Mouse (Mus musculus) liver, adult 2 months (tissue): Measurements from ENCODE around the gene Pdcd4. TPM values are rescaled to one million over a fixed set of nuclear protein-coding genes. Genes with fewer than 3 reads are reported as not detected.

Experiments
- DNase-seq: peaks from one replicate; pipeline ENCODE4 v3.0.0-alpha.2; 2011; ENCODE audit warnings: low read depth, low spot score; ENCODE audit errors: extremely low read depth
- H3K27ac ChIP-seq: fragments of 200-500 bp; replicated peaks from 2 replicates; pipeline ENCODE4 v1.5.1; 2012; ENCODE audit warnings: low read depth, mild to moderate bottlenecking, control low read depth, inconsistent platforms, low read length; ENCODE audit not compliant: insufficient read depth
- H3K27me3 ChIP-seq: fragments of 200-500 bp; 2 replicates; pipeline ENCODE4 v1.6.1; 2012; ENCODE audit warnings: mild to moderate bottlenecking, moderate library complexity, low read length, inconsistent platforms; ENCODE audit not compliant: control insufficient read depth, insufficient read depth
- H3K36me3 ChIP-seq: fragments of 200-500 bp; 2 replicates; pipeline ENCODE4 v1.6.1; 2012; ENCODE audit warnings: low read length, inconsistent platforms; ENCODE audit not compliant: control insufficient read depth, insufficient read depth
- H3K4me1 ChIP-seq: fragments of 200-500 bp; 2 replicates; pipeline ENCODE4 v1.6.1; 2011; ENCODE audit warnings: low read length; ENCODE audit not compliant: control insufficient read depth, insufficient read depth
- H3K4me3 ChIP-seq: fragments of 200-500 bp; 2 replicates; pipeline ENCODE4 v1.5.1; 2011; ENCODE audit warnings: low read depth, mild to moderate bottlenecking, control low read depth, low read length, moderate library complexity; ENCODE audit not compliant: insufficient read depth
- H3K79me2 ChIP-seq: fragments of 200-500 bp; 2 replicates; pipeline ENCODE4 v1.6.1; 2012; ENCODE audit warnings: inconsistent platforms, mild to moderate bottlenecking, low read length, moderate library complexity; ENCODE audit not compliant: control insufficient read depth, insufficient read depth
- H3K9ac ChIP-seq: fragments of 200-500 bp; 2 replicates; pipeline ENCODE4 v1.6.1; 2012; ENCODE audit warnings: low read depth, mild to moderate bottlenecking, control low read depth, inconsistent platforms, low read length
- CTCF ChIP-seq: fragments of 200-500 bp; IDR thresholded peaks from 2 replicates; pipeline ENCODE4 v1.5.1; 2011; ENCODE audit warnings: low read depth, low read length, control low read depth
- POLR2A ChIP-seq: fragments of 200-500 bp; IDR thresholded peaks from 2 replicates; pipeline ENCODE4 v1.6.1; 2011; ENCODE audit warnings: low read length, control low read depth; ENCODE audit not compliant: insufficient read depth; ENCODE audit errors: extremely low read depth
- WGBS: fragments of 180-500 bp; shearing (Covaris S2); methylation state at CpG from one replicate; pipeline ENCODE4 v1.1.7; 2018; 5-methylcytosine and 5-hydroxymethylcytosine counted together
- polyA plus RNA-seq: library from polyadenylated mRNA; depleted of rRNA; stranded (reverse); fragments of >200 nt; gene quantifications from 2 replicates; pipeline ENCODE4 v1.2.3, GENCODE M21; 2012; rRNA removed
- total RNA-seq: library from RNA; depleted of rRNA; stranded (reverse); fragments of >200 nt; gene quantifications from 2 replicates; pipeline ENCODE4 v1.2.3, GENCODE M21; 2014; rRNA removed

Pdcd4 gene
- total RNA-seq, result 89.5 and 92.5 TPM in 2 replicates
- polyA plus RNA-seq, result 16.4 and 17.8 TPM in 2 replicates

GRCm38 (mm10) chr19:53892061-53892460 is at the start of gene Pdcd4:
TSS of gene Pdcd4 (plus strand) at chr19:53892231.
- DNase-seq, result peak; percentile 63
- Histone ChIP-seq H3K27me3 (no peaks in the 10 kb centered on the region), H3K27ac (peak within 1 kb of the TSS; percentile 94), H3K79me2 (no peaks in the 10 kb centered on the region), H3K36me3 (no peaks in the 10 kb centered on the region), H3K4me3 (peak within 1 kb of the TSS; percentile 5; the same call in 1 of the 2 replicates), H3K9ac (peak within 1 kb of the TSS; percentile 49), H3K4me1 (peaks cover 54% of the 10 kb centered on the region)
- no peak for TF ChIP-seq POLR2A
- 28% methylated on average over 3 of the region's 3 CpGs for WGBS

GRCm38 (mm10) chr19:53843972-53844371 is 48.1 kb upstream of the Pdcd4 start:
- Histone ChIP-seq H3K27ac (no peak overlapping the region), H3K27me3 (no peaks in the 10 kb centered on the region), H3K9ac (no peak overlapping the region), H3K36me3 (no peaks in the 10 kb centered on the region), H3K4me3 (no peak overlapping the region), H3K4me1 (no peaks in the 10 kb centered on the region), H3K79me2 (no peaks in the 10 kb centered on the region)
- no peak for DNase-seq
- no peak for TF ChIP-seq POLR2A
- no peak for TF ChIP-seq CTCF
- 91% methylated on average over 8 of the region's 8 CpGs for WGBS

- H3K9ac ChIP-seq, result no peak overlapping the region
- 86% methylated on average over 10 of the region's 10 CpGs for WGBS
Measured at GRCm38 (mm10) chr19:53848272-53848995, 43.6 kb upstream of the Pdcd4 start.

GRCm38 (mm10) chr19:53850166-53850922 is 41.7 kb upstream of the Pdcd4 start:
- H3K79me2 ChIP-seq, result no peaks in the 10 kb centered on the region
- H3K4me3 ChIP-seq, result no peak overlapping the region
- H3K36me3 ChIP-seq, result no peaks in the 10 kb centered on the region
- DNase-seq, result peak; percentile 88
- WGBS, result 29% methylated on average over 18 of the region's 18 CpGs
- peaks cover 7% of the 10 kb centered on the region; the same call in 1 of the 2 replicates for H3K4me1 ChIP-seq
- no peak for TF ChIP-seq POLR2A
- no peak for TF ChIP-seq CTCF
- peak overlapping the region; percentile 38; the same call in 1 of the 2 replicates for H3K9ac ChIP-seq
- peak overlapping the region; percentile 75 for H3K27ac ChIP-seq
- no peaks in the 10 kb centered on the region for H3K27me3 ChIP-seq

More at GRCm38 (mm10) chr19:53848272-53848995, 43.6 kb upstream of the Pdcd4 start:
- H3K27ac ChIP-seq, result no peak overlapping the region
- DNase-seq, result no peak
- no peaks in the 10 kb centered on the region for H3K27me3 ChIP-seq
- peaks cover 7% of the 10 kb centered on the region; the same call in 1 of the 2 replicates for H3K4me1 ChIP-seq
- TF ChIP-seq CTCF (no peak), POLR2A (no peak)
- H3K36me3 ChIP-seq, result no peaks in the 10 kb centered on the region
- no peak overlapping the region for H3K4me3 ChIP-seq
- H3K79me2 ChIP-seq, result no peaks in the 10 kb centered on the region

GRCm38 (mm10) chr19:53851352-53851751 is 40.7 kb upstream of the Pdcd4 start:
- 94% methylated on average over 13 of the region's 13 CpGs for WGBS
- TF ChIP-seq POLR2A (no peak), CTCF (no peak)

More at GRCm38 (mm10) chr19:53851352-53851751, 40.7 kb upstream of the Pdcd4 start:
- no peak overlapping the region for H3K27ac ChIP-seq
- H3K36me3 ChIP-seq, result no peaks in the 10 kb centered on the region
- no peaks in the 10 kb centered on the region for H3K27me3 ChIP-seq
- no peak for DNase-seq
- H3K9ac ChIP-seq, result no peak overlapping the region
- H3K79me2 ChIP-seq, result no peaks in the 10 kb centered on the region
- H3K4me1 ChIP-seq, result peaks cover 7% of the 10 kb centered on the region; the same call in 1 of the 2 replicates
- H3K4me3 ChIP-seq, result no peak overlapping the region
